Mouse (Mus musculus) liver, embryonic 16.5 days (tissue): ENCODE measurements around the gene Gm4559. TPM values are rescaled to one million over a fixed set of nuclear protein-coding genes. Genes with fewer than 3 reads are reported as not detected.
"Not testable (repeated sequence)": the region's sequence is repeated elsewhere in the genome, so short reads cannot be mapped to it uniquely, and the experiment has no call there.

Source experiments
- ATAC-seq: fragments of 200-750 bp; cut with Nextera tagmentation; 2 replicates; pipeline ENCODE4 v1.8.0; 2017; ENCODE audit warnings: low read depth, mild to moderate bottlenecking, moderate number of reproducible peaks, moderate library complexity
- H3K27ac ChIP-seq: fragments of 300-500 bp; sonication (generic); 2 replicates; pipeline ENCODE4 v1.5.1; 2014; ENCODE audit warnings: mild to moderate bottlenecking, low read length
- H3K27me3 ChIP-seq: fragments of 300-500 bp; sonication (generic); 2 replicates; pipeline ENCODE4 v1.6.1; 2014; ENCODE audit warnings: low read depth, low read length, mixed read lengths; ENCODE audit not compliant: control insufficient read depth, insufficient read depth
- H3K36me3 ChIP-seq: fragments of 300-500 bp; sonication (generic); 2 replicates; pipeline ENCODE4 v1.6.1; 2014; ENCODE audit warnings: mild to moderate bottlenecking; ENCODE audit not compliant: control insufficient read depth, insufficient read depth
- H3K4me1 ChIP-seq: fragments of 300-500 bp; sonication (generic); 2 replicates; pipeline ENCODE4 v1.6.1; 2014; ENCODE audit warnings: low read depth, low read length, mixed read lengths; ENCODE audit not compliant: control insufficient read depth
- H3K4me2 ChIP-seq: fragments of 300-500 bp; sonication (generic); 2 replicates; pipeline ENCODE4 v1.6.1; 2014; ENCODE audit warnings: low read depth, low read length, mixed read lengths
- H3K4me3 ChIP-seq: fragments of 300-500 bp; sonication (generic); 2 replicates; pipeline ENCODE4 v1.5.1; 2014; ENCODE audit warnings: low read depth, mild to moderate bottlenecking, low read length
- H3K9ac ChIP-seq: fragments of 300-500 bp; sonication (generic); 2 replicates; pipeline ENCODE4 v1.6.1; 2014; ENCODE audit warnings: low read depth, low read length
- H3K9me3 ChIP-seq: fragments of 300-500 bp; sonication (generic); replicated peaks from 2 replicates; pipeline ENCODE4 v1.6.1; 2016; ENCODE audit warnings: low read length; ENCODE audit not compliant: control insufficient read depth
- WGBS: fragments of 180-500 bp; shearing (Covaris S2); extraction: QIAGEN DNeasy Blood & Tissue Kit; methylation state at CpG from one replicate; pipeline ENCODE4 v1.1.7; 2014; ENCODE audit not compliant: insufficient replicate concordance; 5-methylcytosine and 5-hydroxymethylcytosine counted together
- polyA plus RNA-seq: library from polyadenylated mRNA; unstranded; fragments of >200 nt; fragmentation: Nextera tagmentation; extraction: Ambion mirVana; gene quantifications from 2 replicates; pipeline ENCODE4 v1.2.1, GENCODE M21; 2015

Gm4559 gene
- polyA plus RNA-seq, 1 experiment from 2014 or later = not detected

DNA sequence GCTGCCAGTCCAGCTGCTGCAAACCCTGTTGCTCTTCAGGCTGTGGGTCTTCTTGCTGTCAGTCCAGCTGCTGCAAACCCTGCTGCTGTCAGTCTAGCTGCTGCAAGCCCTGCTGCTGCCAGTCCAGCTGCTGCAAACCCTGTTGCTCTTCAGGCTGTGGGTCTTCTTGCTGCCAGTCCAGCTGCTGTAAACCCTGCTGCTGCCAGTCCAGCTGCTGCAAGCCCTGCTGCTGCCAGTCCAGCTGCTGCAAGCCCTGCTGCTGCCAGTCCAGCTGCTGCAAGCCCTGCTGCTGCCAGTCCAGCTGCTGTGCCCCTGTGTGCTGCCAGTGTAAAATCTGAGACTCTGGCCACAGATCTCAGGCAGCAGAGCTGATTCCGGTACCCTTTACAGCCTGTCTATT lies 29.8 kb upstream of the Gm4559 start:
- H3K9ac ChIP-seq, H3K36me3 ChIP-seq, H3K4me2 ChIP-seq, ATAC-seq, H3K27ac ChIP-seq, H3K27me3 ChIP-seq, H3K4me3 ChIP-seq, H3K9me3 ChIP-seq, H3K4me1 ChIP-seq: not testable (repeated sequence)
- WGBS = 58% methylated on average over 1 of the region's 1 CpGs

DNA sequence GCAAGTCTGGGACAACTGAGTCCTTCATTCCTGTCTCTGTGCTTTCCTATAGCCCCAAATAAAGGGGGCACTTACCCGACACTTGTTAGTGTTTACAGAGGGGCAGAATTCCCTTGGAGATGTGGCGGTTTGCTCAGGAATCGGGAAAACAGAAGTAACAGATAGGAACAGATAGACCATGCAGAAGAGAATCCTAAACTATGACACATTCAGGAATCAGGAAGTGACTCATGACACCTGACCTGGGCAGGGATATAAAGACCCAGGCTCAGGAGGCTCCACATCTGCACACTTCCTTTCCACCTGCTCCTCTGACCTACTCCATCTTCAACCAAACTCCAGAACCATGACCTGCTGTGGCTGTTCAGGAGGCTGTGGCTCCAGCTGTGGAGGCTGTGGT lies 29.1 kb upstream of the Gm4559 start, which contains the start of gene Krtap5-4:
TSS of gene Krtap5-4 (plus strand) at position 301 of the 400 bp plus-strand sequence.
- Histone ChIP-seq H3K27ac (no peak within 1 kb of the TSS), H3K4me1 (no peaks in the 10 kb centered on the region), H3K4me2 (no peak within 1 kb of the TSS), H3K9me3 (no peaks in the 10 kb centered on the region), H3K27me3 (peaks cover 7% of the 10 kb centered on the region; the same call in 1 of the 2 replicates), H3K4me3 (no peak within 1 kb of the TSS), H3K36me3 (no peaks in the 10 kb centered on the region), H3K9ac (no peak within 1 kb of the TSS)
- ATAC-seq = no peak
- WGBS = 17% methylated on average over 3 of the region's 3 CpGs

DNA sequence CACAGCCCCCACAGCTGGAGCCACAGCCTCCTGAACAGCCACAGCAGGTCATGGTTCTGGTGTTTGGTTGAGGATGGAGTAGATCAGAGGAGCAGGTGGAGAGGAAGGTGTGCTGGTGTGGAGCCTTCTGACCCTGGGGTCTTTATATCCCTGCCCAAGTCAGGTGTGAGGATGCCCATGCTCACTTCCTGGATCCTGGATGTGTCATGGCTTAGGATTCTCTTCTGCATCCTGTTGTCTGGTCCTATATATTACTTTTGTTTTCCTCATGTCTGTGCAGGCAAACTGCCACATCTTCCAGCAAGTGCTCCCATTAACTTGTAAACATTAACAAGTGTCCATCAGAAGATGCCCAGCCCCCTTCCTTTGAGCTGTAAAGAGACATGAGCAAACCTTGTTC lies 22.9 kb upstream of the Gm4559 start, which contains the start of gene Krtap5-1:
TSS of gene Krtap5-1 (minus strand) at position 101 of the 400 bp plus-strand sequence.
- not testable (repeated sequence) for H3K4me2 ChIP-seq, H3K27ac ChIP-seq

DNA sequence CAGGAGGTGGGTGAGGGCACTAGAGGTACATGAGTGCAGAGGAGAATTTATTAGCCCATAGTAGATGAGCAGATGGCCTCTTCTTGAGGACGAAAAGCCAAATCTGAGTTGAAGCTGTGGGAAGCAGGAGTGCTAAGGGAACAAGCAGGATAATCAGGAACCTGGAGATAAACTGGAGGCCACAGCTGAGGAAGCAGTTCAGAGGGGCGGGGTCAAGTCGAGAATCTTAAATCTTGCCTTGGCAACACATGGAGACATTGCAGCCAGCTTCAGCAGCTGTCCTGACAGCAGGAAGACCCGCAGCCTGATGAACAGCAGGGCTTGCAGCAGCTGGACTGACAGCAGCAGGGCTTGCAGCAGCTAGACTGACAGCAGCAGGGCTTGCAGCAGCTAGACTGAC lies 21.9 kb upstream of the Gm4559 start:
- not testable (repeated sequence) for H3K27ac ChIP-seq, H3K27me3 ChIP-seq, H3K9me3 ChIP-seq, H3K4me2 ChIP-seq, H3K36me3 ChIP-seq, H3K9ac ChIP-seq, ATAC-seq, H3K4me3 ChIP-seq, H3K4me1 ChIP-seq
- WGBS = 12% methylated on average over 4 of the region's 4 CpGs

More for the DNA sequence above, 22.9 kb upstream of the Gm4559 start, which contains the start of gene Krtap5-1:
- not testable (repeated sequence) for H3K9me3 ChIP-seq, H3K27me3 ChIP-seq, H3K4me1 ChIP-seq, H3K4me3 ChIP-seq, H3K36me3 ChIP-seq, ATAC-seq, H3K9ac ChIP-seq

DNA sequence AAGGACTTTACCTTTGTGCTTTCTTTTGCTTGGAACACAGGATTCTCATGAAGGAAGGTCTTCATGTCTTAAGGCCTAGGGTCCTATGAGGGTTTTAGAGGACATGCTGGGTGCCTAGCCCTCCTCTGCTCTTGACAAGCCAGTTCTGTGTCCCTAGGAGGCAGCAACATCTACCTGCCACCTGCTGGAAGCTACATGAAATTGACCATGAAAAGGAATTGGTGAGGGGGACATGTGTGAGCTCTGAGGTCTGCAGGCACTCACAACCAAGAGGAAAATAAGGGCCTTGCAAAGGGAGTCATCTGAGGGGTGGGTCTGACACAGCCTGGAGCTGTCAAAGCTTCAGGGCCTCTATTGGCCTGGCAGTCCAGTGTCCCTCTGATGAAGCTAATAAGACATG lies 21.3 kb upstream of the Gm4559 start:
- Histone ChIP-seq H3K27ac (no peak overlapping the region), H3K27me3 (no peaks in the 10 kb centered on the region), H3K9me3 (no peaks in the 10 kb centered on the region), H3K9ac (no peak overlapping the region), H3K4me1 (no peaks in the 10 kb centered on the region), H3K4me2 (no peak overlapping the region), H3K4me3 (no peak overlapping the region), H3K36me3 (no peaks in the 10 kb centered on the region)
- no peak for ATAC-seq

DNA sequence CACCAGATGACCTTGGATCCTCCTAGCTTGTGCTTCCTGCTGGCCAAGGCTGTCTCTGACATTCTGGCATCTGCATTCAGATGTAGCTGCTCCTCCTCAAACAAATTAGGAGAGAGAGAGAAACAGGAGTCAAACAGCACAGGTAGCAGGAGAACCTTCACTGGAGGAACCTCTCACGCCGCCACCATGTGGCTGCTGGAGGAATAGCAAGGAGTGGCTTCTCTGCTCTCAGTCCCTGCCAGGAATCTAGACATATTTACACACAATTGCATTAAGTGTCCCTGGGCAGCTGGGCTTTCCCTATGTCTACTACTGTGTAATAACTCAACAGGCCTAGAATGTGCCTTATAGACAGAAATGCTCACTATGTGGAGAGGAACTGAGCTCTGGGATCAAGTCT lies 19.7 kb upstream of the Gm4559 start:
- 2% methylated on average over 2 of the region's 2 CpGs for WGBS
- H3K4me1 ChIP-seq, ATAC-seq, H3K9ac ChIP-seq, H3K36me3 ChIP-seq, H3K9me3 ChIP-seq, H3K4me2 ChIP-seq, H3K4me3 ChIP-seq, H3K27me3 ChIP-seq, H3K27ac ChIP-seq: not testable (repeated sequence)

DNA sequence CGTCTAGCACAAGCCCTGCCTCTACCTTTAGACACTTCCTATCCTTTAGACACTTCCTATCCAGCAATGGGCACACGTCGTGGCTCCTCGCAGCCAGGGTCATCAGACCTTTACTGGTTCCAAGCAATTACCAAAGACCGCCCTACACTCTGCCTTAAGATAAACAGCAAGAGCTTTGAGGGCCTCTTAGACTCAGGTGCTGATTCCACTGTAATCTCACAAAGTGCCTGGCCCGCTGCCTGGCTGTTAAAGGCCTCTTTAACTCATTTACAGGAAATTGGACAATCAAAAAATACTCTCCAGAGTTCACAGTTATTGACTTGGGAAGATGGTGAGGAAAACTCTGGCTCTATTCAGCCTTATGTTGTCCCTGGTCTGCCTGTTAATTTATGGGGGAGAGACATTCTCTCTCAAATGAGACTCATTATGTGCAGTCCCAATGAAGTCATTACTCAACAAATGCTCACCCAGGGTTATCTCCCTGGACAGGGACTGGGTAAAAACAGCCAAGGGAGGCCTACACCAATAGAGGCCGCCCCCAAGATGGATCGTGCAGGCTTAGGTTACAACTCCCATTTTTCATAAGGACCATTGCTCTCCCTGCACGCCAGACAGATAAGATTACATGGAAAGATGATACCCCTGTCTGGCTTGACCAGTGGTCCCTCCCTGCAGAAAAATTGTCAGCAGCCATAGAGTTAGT lies 11.9 kb upstream of the Gm4559 start:
- not testable (repeated sequence) for ATAC-seq, H3K4me3 ChIP-seq, H3K9me3 ChIP-seq, H3K4me1 ChIP-seq, H3K9ac ChIP-seq, H3K36me3 ChIP-seq, H3K4me2 ChIP-seq, H3K27ac ChIP-seq
- H3K27me3 ChIP-seq = peaks cover 32% of the 10 kb centered on the region
- 53% methylated on average over 9 of the region's 9 CpGs for WGBS

DNA sequence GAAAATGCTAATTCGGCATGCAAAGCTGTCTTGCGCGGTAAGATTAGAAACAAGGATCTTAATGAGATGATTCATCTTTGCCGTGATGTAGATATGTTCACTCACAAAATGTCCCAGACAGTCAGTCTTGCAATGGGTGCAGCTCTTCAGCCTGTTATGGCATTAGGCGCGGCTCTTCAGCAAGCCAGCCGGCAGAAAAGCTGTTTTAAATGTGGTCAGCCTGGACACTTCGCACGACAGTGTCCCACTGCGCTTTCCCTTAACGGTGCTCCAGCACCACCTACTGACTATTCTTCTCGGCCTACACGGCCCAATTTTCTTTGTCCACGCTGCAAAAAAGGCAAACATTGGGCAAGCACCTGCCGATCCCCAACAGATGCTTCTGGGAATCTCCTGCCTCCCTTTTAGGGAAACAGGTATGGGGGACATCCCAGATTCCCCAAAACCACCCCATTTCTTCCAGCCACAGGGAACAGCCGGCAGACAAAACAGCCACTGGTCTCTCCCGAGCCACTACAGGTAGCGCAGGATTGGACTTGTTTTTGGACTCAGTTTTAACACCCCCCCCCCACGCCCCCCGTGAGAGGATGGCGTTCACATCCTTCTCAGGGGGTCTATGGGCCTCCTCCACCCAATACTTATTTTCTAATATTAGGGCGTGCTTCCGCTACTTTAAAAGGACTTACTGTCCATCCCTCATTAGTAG lies 11.1 kb upstream of the Gm4559 start:
- H3K4me1 ChIP-seq = no peaks in the 10 kb centered on the region; the same call in 1 of the 2 replicates
- H3K4me2 ChIP-seq = peak overlapping the region; percentile 83
- WGBS = 20% methylated on average over 23 of the region's 23 CpGs
- H3K27ac ChIP-seq = no peak overlapping the region
- no peaks in the 10 kb centered on the region for H3K36me3 ChIP-seq
- no peak for ATAC-seq
- H3K27me3 ChIP-seq = peaks cover 32% of the 10 kb centered on the region
- no peak overlapping the region for H3K9ac ChIP-seq
- no peak overlapping the region for H3K4me3 ChIP-seq
- no peaks in the 10 kb centered on the region for H3K9me3 ChIP-seq

DNA sequence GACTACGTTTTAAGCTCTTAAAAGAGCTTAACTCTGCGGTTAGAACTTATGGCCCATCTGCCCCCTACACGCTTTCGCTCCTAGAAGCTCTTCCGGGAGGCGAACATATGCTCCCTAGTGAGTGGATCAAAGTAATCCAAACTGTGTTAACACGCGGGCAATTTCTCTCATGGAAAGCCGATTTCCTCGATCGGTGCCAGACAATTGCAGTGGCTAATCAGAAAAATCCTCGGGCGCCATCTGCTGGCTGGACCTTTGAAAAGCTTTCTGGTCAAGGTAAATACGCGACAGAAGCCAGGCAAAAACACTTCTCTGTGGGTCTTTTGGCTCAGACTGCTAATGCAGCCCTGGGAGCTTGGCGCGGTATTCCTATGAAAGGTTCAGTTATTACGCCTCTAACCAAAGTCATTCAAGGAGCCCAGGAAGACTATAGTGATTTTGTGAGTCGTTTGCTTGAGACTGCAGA lies 10.5 kb upstream of the Gm4559 start:
- H3K27ac ChIP-seq = no peak overlapping the region
- no peaks in the 10 kb centered on the region for H3K9me3 ChIP-seq
- peak overlapping the region; percentile 57 for H3K9ac ChIP-seq
- no peaks in the 10 kb centered on the region for H3K36me3 ChIP-seq
- no peaks in the 10 kb centered on the region; the same call in 1 of the 2 replicates for H3K4me1 ChIP-seq
- 0% methylated on average over 19 of the region's 19 CpGs for WGBS
- peak overlapping the region; percentile 58 for H3K4me3 ChIP-seq
- peak overlapping the region; percentile 83 for H3K4me2 ChIP-seq
- peaks cover 32% of the 10 kb centered on the region for H3K27me3 ChIP-seq
- ATAC-seq = peak; percentile 35; the same call in 1 of the 2 replicates
